Mouse (Mus musculus): ENCODE data around the gene Cd80. TPM values are rescaled to one million over a fixed set of nuclear protein-coding genes. Genes with fewer than 3 reads are reported as not detected.

Cd80 gene
- total RNA-seq, 4 experiments from 2014 or later = 0.12 to 0.22 TPM; not detected in 2

DNA sequence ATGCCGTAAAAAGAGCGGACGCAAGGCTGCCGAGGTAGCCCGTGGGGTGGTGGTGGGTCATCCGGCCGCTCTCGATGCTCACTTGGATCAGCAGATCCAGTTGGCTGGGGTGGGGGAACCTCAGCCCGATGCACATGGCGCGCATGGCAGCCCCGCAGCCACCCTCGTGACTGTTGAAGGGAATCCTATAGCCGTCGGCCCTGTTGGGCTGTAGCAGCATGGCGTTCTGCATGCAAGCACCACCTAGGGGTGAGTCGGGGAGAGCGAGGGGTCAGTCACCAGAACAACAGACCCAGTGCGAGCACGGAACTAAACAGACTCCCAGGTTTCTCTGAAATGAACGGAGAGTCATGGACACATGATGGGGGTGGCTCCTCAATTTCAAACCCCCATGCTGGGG lies 8.0 kb upstream of the Cd80 start:
- DNase-seq (ENCODE audit: low spot score in 2 of 2) = no peak

DNA sequence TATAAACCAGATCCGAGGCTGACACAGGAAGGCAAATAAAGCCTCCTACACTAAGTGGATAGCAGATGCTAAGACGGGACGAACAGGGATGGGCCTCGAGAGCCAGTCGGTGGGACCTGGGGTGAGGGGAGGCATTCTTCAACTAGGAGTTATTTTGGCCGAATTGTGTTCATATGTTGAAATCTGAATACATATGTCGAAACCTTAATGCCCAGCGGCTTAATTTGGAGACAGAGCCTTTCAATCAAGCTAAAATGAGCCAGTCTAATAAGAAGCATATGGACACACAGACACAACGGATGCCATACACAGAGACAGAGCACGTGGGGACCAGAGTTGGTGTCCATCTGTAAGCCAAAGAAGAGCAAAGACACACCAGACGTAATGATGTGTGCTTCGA lies 6.9 kb upstream of the Cd80 start:
- no peak for DNase-seq (ENCODE audit: low spot score in 2 of 2)

DNA sequence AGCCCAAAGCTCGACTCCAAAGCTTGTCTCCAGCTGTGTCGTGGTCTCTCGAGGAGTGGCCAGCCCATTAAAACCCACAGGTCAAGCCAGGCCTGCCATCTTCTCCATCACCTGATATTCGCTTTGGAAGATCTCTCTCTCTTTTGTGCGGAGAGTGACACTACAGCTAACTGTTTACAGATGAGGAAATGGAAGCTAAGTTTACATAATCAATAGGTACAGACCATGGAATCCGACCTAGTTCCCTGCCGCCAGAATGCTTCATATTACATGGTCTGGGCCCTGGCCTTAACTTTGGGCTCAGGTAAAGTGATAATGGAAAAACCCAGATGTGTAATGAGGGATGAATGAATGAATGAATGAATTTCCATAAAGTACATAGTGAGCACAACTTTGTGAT lies 4.7 kb upstream of the Cd80 start:
- no peak for DNase-seq (ENCODE audit: low spot score in 2 of 2)

DNA sequence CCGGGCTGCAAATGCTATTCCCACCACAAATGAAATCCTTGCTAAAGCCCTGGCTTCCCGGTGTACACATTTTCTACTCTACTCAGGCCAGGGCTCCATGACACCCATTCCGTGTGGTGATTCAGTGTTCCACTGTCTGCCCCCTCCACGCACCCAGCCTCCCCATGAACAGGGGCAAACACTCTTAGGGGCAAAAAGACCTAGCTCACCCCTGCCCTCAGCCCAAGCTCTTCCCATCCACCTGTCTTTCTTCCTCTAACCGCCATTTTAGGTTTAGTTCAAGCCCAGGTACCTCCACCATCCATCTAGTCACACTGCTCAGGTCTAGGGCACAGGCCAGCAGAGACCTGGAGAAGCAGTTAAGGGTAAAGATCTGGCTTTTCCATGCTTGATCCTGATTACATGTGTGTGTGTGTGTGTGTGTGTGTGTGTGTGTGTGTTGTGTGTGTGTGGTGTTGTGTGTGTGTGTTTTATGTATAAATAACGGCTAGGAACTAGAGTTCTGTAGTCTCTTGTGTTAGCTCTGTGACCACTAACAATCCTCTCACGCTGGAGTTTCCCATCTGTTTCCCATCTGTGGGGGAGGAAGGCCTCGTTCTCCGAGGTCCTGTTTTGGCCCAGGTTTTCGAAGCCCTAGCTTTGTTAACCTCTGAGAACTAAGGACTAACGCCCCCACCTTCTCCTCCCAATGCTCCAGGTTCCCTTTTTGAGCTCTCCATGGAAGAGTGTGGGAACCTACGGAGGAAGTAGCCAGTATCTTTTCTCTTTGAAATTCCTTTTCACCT lies 3.7 kb upstream of the Cd80 start:
- no peak for DNase-seq (ENCODE audit: low spot score in 2 of 2)

DNA sequence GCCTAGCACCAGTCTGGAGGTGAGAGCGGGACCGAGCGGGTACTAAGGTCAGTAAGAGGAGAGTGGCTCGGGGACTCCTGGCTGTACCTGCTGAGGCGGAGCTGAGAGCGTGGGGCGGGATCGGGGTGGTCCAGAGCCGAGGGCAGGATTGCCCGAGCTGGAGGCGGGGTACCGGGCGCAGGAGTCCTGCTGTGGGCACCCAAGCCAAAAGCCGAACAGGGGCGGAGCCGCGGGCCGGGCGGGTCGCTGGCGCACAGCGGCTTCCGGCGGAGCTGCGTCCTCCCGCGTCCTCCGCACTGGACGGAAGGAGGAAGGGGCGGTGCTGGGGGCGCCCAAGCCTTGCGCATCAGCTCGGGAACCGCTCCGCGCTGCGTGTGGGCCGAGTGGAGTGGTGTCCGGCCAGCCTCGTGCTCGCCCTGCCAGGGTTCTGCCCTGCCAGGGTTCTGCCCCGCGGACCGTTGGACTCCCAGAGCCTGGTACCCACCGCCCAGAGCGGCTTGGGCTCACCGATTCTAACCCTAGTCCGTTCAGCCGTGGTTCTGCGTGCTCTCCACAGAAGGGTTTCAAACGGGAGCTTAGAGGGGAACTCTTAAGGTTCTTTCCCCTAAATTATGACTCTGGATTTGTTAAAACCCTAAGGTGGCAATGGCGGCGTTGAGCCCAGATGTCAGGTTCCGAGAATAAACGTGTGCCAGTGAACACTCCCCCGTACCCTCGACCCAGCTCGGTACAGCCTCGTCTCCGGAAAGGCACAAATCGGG lies 2.7 kb upstream of the Cd80 start, which contains the start of gene Adprh:
Gene Adprh (minus strand): TSS at position 262 of the 761 bp plus-strand sequence.
- DNase-seq (ENCODE audit: low spot score in 2 of 2) = peak; percentile 90 to 93

DNA sequence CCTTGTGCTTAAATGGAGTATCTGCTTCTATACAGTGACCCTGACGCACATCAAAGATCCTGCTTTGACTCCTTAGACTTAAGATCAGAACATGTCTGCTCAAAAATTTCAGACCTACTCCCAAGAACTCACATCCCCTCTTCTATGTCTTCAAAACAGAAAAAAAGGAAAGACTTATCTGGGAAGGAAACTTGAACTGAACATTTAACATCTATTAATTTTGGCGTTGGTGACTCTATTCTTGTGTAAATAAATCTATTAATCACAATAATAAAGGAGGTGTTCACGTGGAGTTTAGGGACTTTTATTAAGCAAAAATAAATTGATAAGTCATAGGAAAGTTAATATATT lies 2.2 kb upstream of the Cd80 start:
- DNase-seq (ENCODE audit: low spot score in 2 of 2) = no peak

DNA sequence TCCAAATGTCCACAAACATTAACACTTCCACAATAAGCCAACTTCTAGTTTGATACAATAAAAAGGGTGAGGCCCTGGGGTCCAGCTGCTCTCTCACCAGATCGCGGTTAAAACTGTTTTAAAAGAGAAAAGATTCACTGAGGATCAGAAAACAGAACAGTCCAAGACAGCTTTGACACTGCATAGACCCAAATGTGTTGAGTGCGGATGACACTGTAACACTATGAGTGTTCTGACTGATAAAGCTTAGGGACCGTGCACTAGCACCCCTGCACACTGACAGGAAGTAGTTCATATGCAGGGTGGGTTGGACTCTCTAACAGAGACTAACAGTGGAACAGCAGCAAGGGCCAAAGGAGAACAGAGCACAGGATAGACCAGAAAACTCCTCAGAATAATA lies 1.4 kb upstream of the Cd80 start:
- no peak for DNase-seq (ENCODE audit: low spot score in 2 of 2)

DNA sequence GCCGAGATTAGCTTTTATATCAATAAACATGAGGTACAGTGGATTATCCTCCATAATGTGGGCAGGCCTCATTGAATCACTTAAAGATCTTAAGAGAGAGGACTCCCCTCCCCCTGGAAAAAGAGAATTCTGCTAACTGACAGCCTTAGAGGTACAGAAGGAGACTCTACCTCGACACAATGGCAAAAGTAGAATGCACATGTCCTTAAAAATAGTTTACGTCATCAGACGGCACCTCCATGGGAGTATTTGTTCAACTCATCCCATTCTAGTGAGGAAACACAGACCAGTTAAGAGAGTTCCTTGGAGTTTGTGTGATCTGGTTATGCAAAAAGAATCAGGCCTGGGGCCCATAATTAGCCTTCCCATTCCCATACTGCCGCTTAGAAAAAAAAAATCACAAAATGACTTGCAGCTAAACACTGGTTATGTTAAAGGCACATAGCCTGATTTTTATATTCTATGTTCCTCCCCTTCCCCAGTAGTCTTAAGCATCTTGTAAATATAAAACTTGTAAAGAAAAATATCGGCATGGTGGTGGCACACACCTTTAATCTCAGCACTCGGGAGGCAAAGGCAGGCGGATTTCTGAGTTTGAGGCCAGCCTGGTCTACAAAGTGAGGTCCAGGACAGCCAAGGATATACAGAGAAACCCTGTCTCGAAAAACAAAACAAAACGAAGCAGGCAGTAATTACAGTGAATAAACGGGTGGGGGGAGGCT lies 667 bp upstream of the Cd80 start:
- no peak for DNase-seq (ENCODE audit: low spot score in 2 of 2)

DNA sequence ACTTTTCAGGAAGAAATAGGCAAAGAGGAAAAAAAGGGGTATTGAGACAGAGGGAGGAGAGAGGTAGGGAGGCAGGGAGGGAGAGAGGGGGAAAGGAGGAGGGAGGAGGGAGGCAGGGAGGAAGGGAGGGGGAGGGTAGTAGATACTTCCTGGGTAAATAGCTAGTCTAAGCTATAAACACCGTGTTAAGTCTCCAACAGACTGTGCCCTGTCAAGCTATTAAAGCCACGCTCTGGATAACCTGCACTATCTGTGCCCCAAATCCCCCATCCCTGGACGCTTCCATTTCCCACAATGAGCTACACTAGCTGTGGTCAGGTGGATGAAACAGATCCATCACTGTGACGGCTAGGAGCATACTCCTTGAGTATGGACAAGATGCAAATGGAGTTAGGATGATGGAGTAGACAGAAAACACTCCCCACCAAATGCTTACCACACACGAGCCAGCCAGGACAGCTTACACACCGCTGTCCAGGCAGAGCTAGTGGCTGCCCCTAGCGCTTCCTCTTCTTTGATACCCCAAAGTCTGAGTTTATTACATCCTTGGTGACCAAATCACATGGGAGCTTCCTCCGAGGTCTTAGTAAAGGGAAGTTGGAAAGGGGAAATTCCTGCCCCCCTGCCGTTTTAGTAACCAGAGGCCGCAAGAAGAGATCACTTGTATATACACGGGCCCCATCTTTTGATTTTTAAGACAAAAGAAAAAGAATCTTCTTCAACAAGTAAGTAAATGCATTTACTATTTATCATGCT lies 1.6 kb downstream of the Cd80 start:
- no peak for DNase-seq (ENCODE audit: low spot score in 2 of 2)

DNA sequence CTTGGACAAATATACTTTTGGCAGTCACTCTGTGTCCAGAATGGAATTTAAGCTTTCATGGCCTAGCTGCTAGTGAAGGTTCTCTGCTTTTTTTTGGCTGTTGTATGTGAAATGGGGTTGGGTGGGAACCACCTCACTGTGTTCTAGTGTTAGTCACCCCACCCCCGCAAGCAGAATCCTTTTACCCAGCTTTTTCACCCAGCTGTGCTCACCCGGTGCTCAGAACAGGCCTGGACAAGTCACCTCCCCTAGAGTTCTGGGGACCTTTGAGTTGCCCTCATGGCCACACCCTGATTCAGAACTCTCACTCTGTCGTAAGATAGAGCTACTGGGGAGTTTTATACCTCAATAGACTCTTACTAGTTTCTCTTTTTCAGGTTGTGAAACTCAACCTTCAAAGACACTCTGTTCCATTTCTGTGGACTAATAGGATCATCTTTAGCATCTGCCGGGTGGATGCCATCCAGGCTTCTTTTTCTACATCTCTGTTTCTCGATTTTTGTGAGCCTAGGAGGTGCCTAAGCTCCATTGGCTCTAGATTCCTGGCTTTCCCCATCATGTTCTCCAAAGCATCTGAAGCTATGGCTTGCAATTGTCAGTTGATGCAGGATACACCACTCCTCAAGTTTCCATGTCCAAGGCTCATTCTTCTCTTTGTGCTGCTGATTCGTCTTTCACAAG lies 3.4 kb downstream of the Cd80 start:
- no peak for DNase-seq (ENCODE audit: low spot score in 2 of 2)

DNA sequence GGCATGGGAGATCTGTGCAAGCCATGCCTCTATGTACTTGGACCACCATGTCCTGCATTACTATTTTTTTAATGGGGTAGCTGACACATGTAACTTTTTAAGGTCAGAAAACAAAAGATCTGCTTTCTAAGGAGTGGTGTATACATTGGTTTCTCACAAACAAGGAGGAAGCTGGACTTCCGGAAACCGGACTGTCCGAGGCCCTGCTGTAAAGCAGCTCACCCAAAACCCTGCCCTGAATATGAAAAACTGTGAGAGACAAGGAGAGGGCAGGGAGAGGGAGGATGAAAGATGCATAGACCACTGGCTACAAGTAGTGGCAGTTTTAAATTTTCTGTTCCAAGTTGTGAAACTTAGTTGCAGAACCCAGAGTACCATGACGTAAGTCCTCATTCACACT lies 4.6 kb downstream of the Cd80 start:
- DNase-seq (ENCODE audit: low spot score in 2 of 2) = no peak

DNA sequence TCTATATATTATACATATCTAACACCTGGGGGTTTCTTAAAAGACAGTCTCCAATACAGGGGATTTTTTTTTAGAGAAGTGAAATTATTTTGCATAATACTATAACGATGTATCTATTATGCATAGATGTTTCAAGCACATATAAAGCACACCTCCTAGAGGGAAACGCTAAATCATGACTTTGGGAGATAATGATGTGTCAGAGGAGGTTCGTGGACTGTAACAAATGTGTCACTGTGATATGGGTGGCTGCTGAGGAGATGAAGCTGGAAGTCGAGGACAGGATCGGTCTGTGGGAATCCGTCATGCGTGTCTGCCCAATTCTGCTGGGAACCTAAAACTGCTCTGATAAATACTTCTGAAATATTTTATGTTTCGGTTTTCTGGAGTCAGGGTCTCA lies 6.4 kb downstream of the Cd80 start:
- no peak for DNase-seq (ENCODE audit: low spot score in 2 of 2)

DNA sequence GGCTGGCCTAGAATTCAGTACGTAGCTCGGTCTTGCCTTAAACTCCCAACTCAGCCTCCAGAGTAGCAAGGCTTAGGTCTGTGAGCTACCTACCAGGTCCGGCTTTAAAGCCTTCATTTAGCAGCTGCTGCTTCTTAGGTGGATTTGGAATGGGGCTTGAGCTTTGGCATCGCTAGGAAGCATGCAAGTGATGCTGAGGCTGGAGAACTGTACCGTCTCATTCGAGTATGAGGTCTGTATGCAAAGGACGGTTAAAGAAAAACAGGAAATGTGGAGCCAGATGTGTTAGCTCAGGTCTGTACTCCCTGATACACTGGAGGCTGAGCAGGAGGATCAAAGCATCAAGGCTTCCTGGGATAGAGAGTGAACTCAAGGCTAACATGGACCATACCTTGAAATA lies 6.8 kb downstream of the Cd80 start:
- DNase-seq (ENCODE audit: low spot score in 2 of 2) = no peak

DNA sequence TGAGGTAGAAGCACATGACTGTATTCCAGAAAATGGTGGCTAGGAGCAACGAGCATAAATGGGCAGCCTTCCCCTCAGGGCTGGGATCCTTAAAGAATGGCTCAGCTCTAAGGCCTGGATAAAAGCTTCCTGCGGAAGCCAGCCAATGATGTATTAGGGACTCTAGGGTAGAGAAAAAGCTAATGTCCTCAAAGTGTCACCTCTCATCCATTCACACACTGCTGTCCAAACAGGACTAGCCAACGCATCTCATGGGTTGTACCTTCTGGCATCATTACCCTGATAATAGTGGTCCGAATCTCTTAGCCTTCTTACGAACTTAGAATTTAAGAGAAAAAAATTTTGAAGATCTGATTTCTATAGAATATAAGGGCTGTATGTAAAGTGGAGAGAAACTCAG lies 7.9 kb downstream of the Cd80 start:
- no peak for DNase-seq (ENCODE audit: low spot score in 2 of 2)

DNA sequence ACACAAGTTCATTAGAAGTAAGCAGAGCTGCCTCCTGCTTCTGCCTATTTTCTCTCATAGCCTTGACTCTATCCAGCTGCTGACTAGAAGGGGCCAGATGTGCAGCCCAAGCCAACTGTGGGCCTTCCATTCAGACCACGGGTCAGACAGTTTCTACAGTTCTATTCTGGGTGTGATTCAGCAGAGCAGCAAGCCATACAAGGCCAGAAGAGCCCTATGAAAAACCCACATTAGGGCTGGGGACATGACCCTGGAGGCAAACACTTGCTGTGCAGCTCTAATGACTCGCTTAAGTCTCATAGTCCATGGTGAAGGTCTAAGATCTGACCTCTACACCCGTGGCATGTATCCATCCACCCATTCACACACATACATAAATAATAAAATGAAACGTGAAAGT lies 10.7 kb downstream of the Cd80 start:
- DNase-seq (ENCODE audit: low spot score in 2 of 2) = no peak

DNA sequence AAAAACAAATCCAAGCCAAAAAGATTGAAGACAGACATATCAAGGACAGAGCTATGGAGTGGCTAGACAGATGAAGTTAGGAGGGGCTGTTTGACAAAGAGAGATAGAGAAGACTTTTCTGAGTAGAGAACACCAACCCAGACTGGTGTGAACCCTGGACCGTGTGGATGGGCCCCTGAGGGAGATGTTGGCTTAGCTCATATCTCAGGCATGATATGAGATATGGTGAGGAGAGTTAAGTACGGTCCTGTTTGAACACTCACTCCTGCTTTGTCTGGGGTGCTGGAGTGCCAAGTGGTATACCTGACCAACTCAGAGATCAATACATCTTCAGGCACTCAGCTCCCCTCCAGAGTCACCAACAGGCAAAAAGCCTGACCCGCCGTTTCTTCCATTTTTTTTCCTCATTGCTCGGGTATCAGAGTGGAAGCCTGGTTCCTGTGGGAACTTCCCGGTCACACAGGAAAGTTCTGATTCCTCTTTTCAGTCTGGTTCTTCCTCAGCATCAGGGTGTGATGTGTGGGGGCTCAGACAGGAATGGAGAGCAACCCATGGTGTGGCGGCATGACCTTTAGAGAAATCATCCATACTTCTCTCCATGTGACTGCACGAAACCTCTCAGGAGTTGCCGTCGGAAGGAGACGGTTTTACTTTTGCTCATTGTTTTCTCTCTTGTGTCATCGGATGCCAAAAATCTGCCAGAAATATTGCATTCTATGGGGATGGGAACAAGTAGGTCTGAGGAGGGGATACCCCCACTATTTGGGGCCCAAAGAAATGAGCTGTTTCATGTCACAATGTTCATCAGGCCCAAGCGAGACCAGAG lies 11.9 kb downstream of the Cd80 start:
- DNase-seq (ENCODE audit: low spot score in 2 of 2) = no peak

DNA sequence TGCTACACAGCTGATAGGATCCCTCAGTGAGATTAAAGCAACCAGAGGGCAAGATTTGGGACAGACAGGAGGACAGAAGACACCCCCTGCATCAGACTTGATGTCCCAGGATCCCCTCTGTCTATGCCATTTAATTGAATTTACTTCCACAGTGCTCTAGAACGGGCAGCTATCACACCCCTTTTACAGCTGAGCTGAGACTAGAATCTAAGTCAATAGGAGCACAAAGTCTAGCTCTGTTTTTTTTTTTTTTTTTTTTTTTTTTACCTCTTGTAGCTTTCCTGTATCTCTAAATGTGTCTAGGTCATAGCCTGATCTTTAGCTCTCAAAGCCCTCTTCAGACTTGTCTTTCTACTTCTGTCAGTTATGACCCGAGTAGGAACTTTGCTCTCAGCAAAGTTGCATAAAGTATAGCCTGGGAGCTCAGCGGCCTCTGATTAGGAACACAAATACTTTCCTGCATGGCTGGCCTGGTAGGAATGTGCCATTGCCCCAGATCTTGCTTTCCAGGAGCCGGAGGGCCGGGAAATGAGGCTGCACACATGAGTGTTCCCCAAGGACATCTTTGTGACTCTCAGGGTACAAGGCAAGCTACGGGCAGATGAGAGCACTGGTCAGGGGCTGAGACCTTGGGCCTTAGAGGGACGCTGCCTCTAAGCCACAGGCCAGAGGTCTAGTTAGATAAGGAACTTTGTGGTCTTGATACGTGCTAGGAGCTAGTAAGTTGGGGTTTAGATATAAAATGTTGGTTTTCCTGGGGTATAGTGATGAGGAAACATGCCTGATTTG lies 12.8 kb downstream of the Cd80 start:
- no peak for DNase-seq (ENCODE audit: low spot score in 2 of 2)

DNA sequence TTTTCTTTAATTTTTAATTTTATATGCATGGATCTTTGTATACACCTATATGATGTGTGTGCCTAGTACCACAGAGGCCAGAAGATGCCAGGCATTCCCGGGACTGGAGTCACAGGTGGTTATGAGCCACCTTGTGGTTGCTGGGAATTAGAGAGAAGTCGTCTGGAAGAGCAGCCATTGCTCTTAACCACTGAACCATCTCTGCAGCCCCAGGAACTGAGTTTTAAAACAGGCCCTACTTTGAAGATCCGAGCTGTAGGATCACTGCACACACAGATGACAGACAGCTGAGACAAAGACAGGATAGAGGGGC lies 13.3 kb downstream of the Cd80 start:
- DNase-seq (ENCODE audit: low spot score in 2 of 2) = no peak

DNA sequence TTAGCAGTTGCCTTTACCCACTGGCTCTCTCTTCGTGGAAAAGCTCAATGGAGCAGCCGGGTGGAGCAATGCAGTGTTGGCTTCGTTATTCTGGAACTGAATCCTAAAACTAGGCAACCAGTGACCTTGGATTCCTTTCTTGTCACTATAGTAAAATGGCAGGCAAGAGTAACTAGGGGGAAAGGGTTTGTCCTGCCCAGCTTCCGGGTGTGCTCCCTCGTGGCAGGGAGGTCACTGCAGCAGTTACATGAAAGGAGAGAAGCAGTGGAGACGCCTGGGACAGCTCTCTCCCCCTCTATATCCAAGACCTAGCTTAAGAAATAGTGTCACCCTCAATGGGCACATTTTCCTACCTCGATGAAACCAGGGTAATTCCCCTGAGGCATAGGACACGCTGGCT lies 14.1 kb downstream of the Cd80 start:
- no peak for DNase-seq (ENCODE audit: low spot score in 2 of 2)

Data from gastrocnemius, adult 8-10 months (tissue).